Mouse (Mus musculus): ENCODE data around the gene Ankrd60. TPM values are rescaled to one million over a fixed set of nuclear protein-coding genes. Genes with fewer than 3 reads are reported as not detected.

The Ankrd60 gene
- total RNA-seq, 1 experiment from 2014 or later = not detected

DNA sequence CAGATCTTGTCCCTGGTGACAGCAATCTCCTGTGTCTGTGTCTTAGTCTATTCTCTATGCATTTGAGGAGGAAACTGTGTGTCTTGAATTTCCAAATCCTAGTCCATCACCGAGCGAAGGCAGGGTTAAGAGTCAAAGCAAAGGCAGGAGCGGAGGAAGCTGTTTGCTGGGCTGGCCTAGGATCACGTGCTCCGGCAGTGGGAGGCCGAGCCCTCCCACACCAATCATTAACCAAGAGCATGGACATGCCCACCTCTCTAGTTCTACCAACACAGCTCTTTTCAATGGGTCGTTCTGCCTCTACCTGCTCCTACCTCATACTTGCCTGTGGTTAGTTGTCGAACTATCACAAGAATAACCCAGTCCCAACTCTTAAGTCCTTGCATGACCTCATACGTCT is 42.3 kb downstream of the Ankrd60 start:
- ATAC-seq (ENCODE audit: extremely low read depth, insufficient number of reproducible peaks, low FRiP score, poor library complexity, severe bottlenecking) = no peak

DNA sequence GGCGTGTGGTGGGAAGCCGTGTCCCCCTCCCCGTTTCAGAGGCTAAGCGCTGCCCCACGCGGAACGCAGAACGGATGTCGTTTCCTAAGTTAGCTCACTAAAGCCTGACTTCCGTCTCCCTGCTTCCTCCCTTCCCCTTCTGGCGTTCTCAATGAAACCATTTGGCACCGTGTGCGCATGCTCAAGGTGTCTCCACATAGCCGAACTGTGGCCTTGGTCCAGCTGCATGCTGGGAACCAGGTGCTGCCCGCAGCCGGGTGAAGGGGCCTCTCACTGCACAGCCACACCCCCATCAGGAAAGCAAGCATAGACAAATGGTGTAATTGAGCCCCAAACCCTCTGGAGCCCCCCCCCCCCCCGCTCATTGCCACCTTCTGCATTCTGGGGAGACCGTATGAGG is 42.8 kb downstream of the Ankrd60 start:
- no peak for ATAC-seq (ENCODE audit: extremely low read depth, insufficient number of reproducible peaks, low FRiP score, poor library complexity, severe bottlenecking)

GRCm38 (mm10) chr2:173534581-173534980 is 43.6 kb downstream of the Ankrd60 start:
- peak; percentile 32; the same call in 1 of the 2 replicates for ATAC-seq (ENCODE audit: extremely low read depth, insufficient number of reproducible peaks, low FRiP score, poor library complexity, severe bottlenecking)

GRCm38 (mm10) chr2:173532711-173533462 is 45.3 kb downstream of the Ankrd60 start:
- ATAC-seq (ENCODE audit: extremely low read depth, insufficient number of reproducible peaks, low FRiP score, poor library complexity, severe bottlenecking) = no peak

- ATAC-seq (ENCODE audit: extremely low read depth, insufficient number of reproducible peaks, low FRiP score, poor library complexity, severe bottlenecking) = no peak
Measured at GRCm38 (mm10) chr2:173528493-173528892, 49.7 kb downstream of the Ankrd60 start.

DNA sequence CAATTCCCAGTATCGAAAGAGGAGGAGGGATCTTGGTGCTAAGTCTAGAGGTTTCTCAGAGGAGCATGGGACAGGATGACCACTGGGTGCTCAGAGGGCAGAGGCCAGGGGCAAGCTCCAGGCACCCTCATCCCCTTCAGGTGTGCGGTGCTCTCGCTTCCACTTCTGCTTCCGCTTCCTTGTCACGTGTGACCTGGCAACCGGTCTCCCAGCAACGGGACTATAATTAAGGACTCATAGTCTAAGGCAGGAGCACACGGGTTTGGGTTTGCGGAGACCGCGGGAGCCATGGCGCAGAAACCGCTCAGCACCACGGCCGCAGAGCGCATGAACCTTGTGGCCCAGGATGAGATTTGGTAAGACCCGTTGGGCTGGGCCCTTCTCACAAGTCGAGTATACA is 55.8 kb downstream of the Ankrd60 start, which contains the start of gene 1700021F07Rik:
1700021F07Rik (plus strand) TSS at position 211 of the 400 bp plus-strand sequence.
- ATAC-seq (ENCODE audit: extremely low read depth, insufficient number of reproducible peaks, low FRiP score, poor library complexity, severe bottlenecking) = no peak

Other genes with a start within 250 kb of the Ankrd60 start
- not detected in 2 replicates for gene 1700021F07Rik, start 55.8 kb downstream of the Ankrd60 start, total RNA-seq (2017)
- 15.5 and 18.4 TPM in 2 replicates for gene Rab22a, start 81.4 kb upstream of the Ankrd60 start, total RNA-seq (2017)
- gene 1700010B08Rik, start 141.1 kb upstream of the Ankrd60 start, total RNA-seq (2017) = not detected in 2 replicates
- 65.1 and 68.0 TPM in 2 replicates for gene Vapb, start 159.1 kb upstream of the Ankrd60 start, total RNA-seq (2017)